Mouse (Mus musculus) stomach, embryonic 14.5 days (tissue): ENCODE data around the gene Slco1a1. TPM values are rescaled to one million over a fixed set of nuclear protein-coding genes. Genes with fewer than 3 reads are reported as not detected.
"Not testable (repeated sequence)": the region's sequence is repeated elsewhere in the genome, so short reads cannot be mapped to it uniquely, and the experiment has no call there.

ENCODE experiments used
- ATAC-seq: fragments of 200-750 bp; cut with Nextera tagmentation; 2 replicates; pipeline ENCODE4 v1.8.0; 2017; ENCODE audit warnings: low read depth, moderate TSS enrichment; ENCODE audit not compliant: insufficient number of reproducible peaks, insufficient read depth, low FRiP score
- H3K27ac ChIP-seq: fragments of 300-500 bp; sonication (generic); 2 replicates; pipeline ENCODE4 v1.5.1; 2014; ENCODE audit warnings: mild to moderate bottlenecking, low read length, moderate library complexity, mixed read lengths
- H3K27me3 ChIP-seq: fragments of 300-500 bp; sonication (generic); 2 replicates; pipeline ENCODE4 v1.6.1; 2014; ENCODE audit warnings: low read length, control low read depth, mixed read lengths; ENCODE audit not compliant: control insufficient read depth, insufficient read depth
- H3K36me3 ChIP-seq: fragments of 300-500 bp; sonication (generic); 2 replicates; pipeline ENCODE4 v1.6.1; 2014; ENCODE audit warnings: mild to moderate bottlenecking, control low read depth, low read length, moderate library complexity, mixed read lengths; ENCODE audit not compliant: control insufficient read depth, insufficient read depth
- H3K4me1 ChIP-seq: fragments of 300-500 bp; sonication (generic); 2 replicates; pipeline ENCODE4 v1.6.1; 2014; ENCODE audit warnings: low read length, control low read depth, mixed read lengths; ENCODE audit not compliant: control insufficient read depth, insufficient read depth
- H3K4me2 ChIP-seq: fragments of 300-500 bp; sonication (generic); replicated peaks from 2 replicates; pipeline ENCODE4 v1.6.1; 2014; ENCODE audit warnings: low read depth, low read length, control low read depth
- H3K4me3 ChIP-seq: fragments of 300-500 bp; sonication (generic); 2 replicates; pipeline ENCODE4 v1.5.1; 2014; ENCODE audit warnings: low read depth, low read length, control low read depth
- H3K9ac ChIP-seq: fragments of 300-500 bp; sonication (generic); replicated peaks from 2 replicates; pipeline ENCODE4 v1.6.1; 2014; ENCODE audit warnings: low read depth, mild to moderate bottlenecking, control low read depth, low read length, moderate library complexity, mixed read lengths
- H3K9me3 ChIP-seq: fragments of 300-500 bp; sonication (generic); 2 replicates; pipeline ENCODE4 v1.6.1; 2016; ENCODE audit warnings: low read depth, low read length, control low read depth; ENCODE audit not compliant: control insufficient read depth
- WGBS: fragments of 180-500 bp; shearing (Covaris S2); extraction: QIAGEN DNeasy Blood & Tissue Kit; methylation state at CpG from one replicate; pipeline ENCODE4 v1.1.7; 2014; 5-methylcytosine and 5-hydroxymethylcytosine counted together
- polyA plus RNA-seq: library from polyadenylated mRNA; unstranded; fragments of >200 nt; fragmentation: Nextera tagmentation; extraction: Ambion mirVana; gene quantifications from 2 replicates; pipeline ENCODE4 v1.2.1, GENCODE M21; 2014

Gene Slco1a1
- polyA plus RNA-seq, 1 experiment from 2014 or later, result not detected

GRCm38 (mm10) chr6:141888248-141888647, 58.5 kb downstream of the Slco1a1 start:
- Histone ChIP-seq H3K9me3 (no peaks in the 10 kb centered on the region), H3K36me3 (no peaks in the 10 kb centered on the region), H3K4me1 (no peaks in the 10 kb centered on the region), H3K4me3 (no peak overlapping the region), H3K9ac (no peak overlapping the region), H3K27me3 (no peaks in the 10 kb centered on the region), H3K4me2 (no peak overlapping the region), H3K27ac (no peak overlapping the region)
- ATAC-seq, result no peak
- 71% methylated on average over 2 of the region's 2 CpGs for WGBS

- ATAC-seq, result no peak
- no peak overlapping the region for H3K27ac ChIP-seq
These were observed 64.2 kb downstream of the Slco1a1 start for GRCm38 (mm10) chr6:141882581-141882980.

GRCm38 (mm10) chr6:141875742-141876141, 71.0 kb downstream of the Slco1a1 start:
- H3K9me3 ChIP-seq, ATAC-seq, H3K4me1 ChIP-seq, H3K4me3 ChIP-seq, H3K27ac ChIP-seq, H3K9ac ChIP-seq, H3K36me3 ChIP-seq, H3K27me3 ChIP-seq, H3K4me2 ChIP-seq: not testable (repeated sequence)
- WGBS, result 68% methylated on average over 4 of the region's 4 CpGs

More at GRCm38 (mm10) chr6:141882581-141882980, 64.2 kb downstream of the Slco1a1 start:
- no peak overlapping the region for H3K4me2 ChIP-seq
- no peaks in the 10 kb centered on the region for H3K27me3 ChIP-seq
- 53% methylated on average over 1 of the region's 1 CpGs for WGBS
- no peaks in the 10 kb centered on the region for H3K4me1 ChIP-seq
- no peak overlapping the region for H3K9ac ChIP-seq
- H3K36me3 ChIP-seq, result no peaks in the 10 kb centered on the region
- no peak overlapping the region for H3K4me3 ChIP-seq
- H3K9me3 ChIP-seq, result no peaks in the 10 kb centered on the region

- WGBS, result 49% methylated on average over 2 of the region's 2 CpGs
These were observed 75.1 kb downstream of the Slco1a1 start for GRCm38 (mm10) chr6:141871711-141872110.

GRCm38 (mm10) chr6:141868735-141869134, 78.0 kb downstream of the Slco1a1 start:
- H3K27me3 ChIP-seq, result no peaks in the 10 kb centered on the region
- no peak for ATAC-seq
- H3K27ac ChIP-seq, result no peak overlapping the region
- WGBS, result 76% methylated on average over 5 of the region's 5 CpGs
- no peak overlapping the region for H3K9ac ChIP-seq
- no peak overlapping the region for H3K4me3 ChIP-seq
- no peaks in the 10 kb centered on the region for H3K4me1 ChIP-seq
- H3K36me3 ChIP-seq, result no peaks in the 10 kb centered on the region
- H3K4me2 ChIP-seq, result no peak overlapping the region
- H3K9me3 ChIP-seq, result no peaks in the 10 kb centered on the region

More at GRCm38 (mm10) chr6:141871711-141872110, 75.1 kb downstream of the Slco1a1 start:
- Histone ChIP-seq H3K4me3 (no peak overlapping the region), H3K27me3 (no peaks in the 10 kb centered on the region), H3K36me3 (no peaks in the 10 kb centered on the region), H3K9me3 (no peaks in the 10 kb centered on the region), H3K27ac (no peak overlapping the region), H3K9ac (no peak overlapping the region), H3K4me2 (no peak overlapping the region), H3K4me1 (no peaks in the 10 kb centered on the region)
- no peak for ATAC-seq

- Histone ChIP-seq H3K9me3 (no peaks in the 10 kb centered on the region), H3K4me1 (no peaks in the 10 kb centered on the region), H3K9ac (no peak overlapping the region), H3K4me2 (no peak overlapping the region), H3K4me3 (no peak overlapping the region), H3K27me3 (no peaks in the 10 kb centered on the region), H3K27ac (no peak overlapping the region), H3K36me3 (no peaks in the 10 kb centered on the region)
- WGBS, result 84% methylated on average over 5 of the region's 5 CpGs
- ATAC-seq, result no peak
These were observed 80.7 kb downstream of the Slco1a1 start for GRCm38 (mm10) chr6:141866026-141866425.

GRCm38 (mm10) chr6:141857735-141858531, 88.8 kb downstream of the Slco1a1 start:
- H3K27me3 ChIP-seq, result no peaks in the 10 kb centered on the region
- ATAC-seq, result no peak

More at GRCm38 (mm10) chr6:141857735-141858531, 88.8 kb downstream of the Slco1a1 start:
- Histone ChIP-seq H3K9ac (no peak overlapping the region), H3K9me3 (no peaks in the 10 kb centered on the region), H3K4me2 (no peak overlapping the region), H3K4me3 (no peak overlapping the region), H3K4me1 (no peaks in the 10 kb centered on the region), H3K36me3 (no peaks in the 10 kb centered on the region), H3K27ac (no peak overlapping the region)
- WGBS, result 86% methylated on average over 8 of the region's 8 CpGs
